Mouse (Mus musculus): ENCODE measurements around the gene Taf1b. TPM values are rescaled to one million over a fixed set of nuclear protein-coding genes. Genes with fewer than 3 reads are reported as not detected.
A peak's percentile ranks its signal among the peaks of the same experiment; 100 is the strongest.

Gene Taf1b
- total RNA-seq (2012; rRNA removed): 28.0 and 28.1 TPM in 2 replicates
- 10 to 100 TPM in 1 of 2 experiments, not detected in 1; 26.4 TPM for polyA plus RNA-seq (2012; ENCODE audit: insufficient read depth in 1 of 2, insufficient read length in 2 of 2, low read depth in 1 of 2, low replicate concordance in 2 of 2, missing spikeins in 1 of 2)

GRCm38 (mm10) chr12:24498150-24498840 is at the start of gene Taf1b:
TSS of gene Taf1b (plus strand) at chr12:24498359.
- Histone ChIP-seq H3K36me3 (ENCODE audit: control insufficient read depth in 1 of 2, insufficient read depth in 2 of 2, low read length in 2 of 2) (peaks cover 0 to 2% of the 10 kb centered on the region in 2 experiments; a peak in 2 of 4 replicates), H3K9me3 (replicated peaks; ENCODE audit: insufficient read depth, low read length) (no peaks in the 10 kb centered on the region), H3K79me2 (ENCODE audit: control insufficient read depth, insufficient read depth, low read length, poor library complexity) (no peaks in the 10 kb centered on the region), H3K27ac (ENCODE audit: control insufficient read depth, low read depth, low read length) (peak within 1 kb of the TSS; percentile 54), H3K4me3 (ENCODE audit: control insufficient read depth in 1 of 2, insufficient read depth in 1 of 2, low read depth in 2 of 2, low read length in 2 of 2) (peak within 1 kb of the TSS; percentile 19 to 52), H3K9ac (ENCODE audit: control insufficient read depth, low read depth, low read length, poor library complexity, severe bottlenecking) (peak within 1 kb of the TSS; percentile 61), H3K27me3 (ENCODE audit: control insufficient read depth in 1 of 2, insufficient read depth in 2 of 2, low read length in 2 of 2) (no peaks in the 10 kb centered on the region), H3K4me1 (ENCODE audit: control insufficient read depth in 1 of 2, insufficient read depth in 2 of 2, low read length in 2 of 2) (peaks cover 0 to 2% of the 10 kb centered on the region in 2 experiments; a peak in 1 of 4 replicates)
- DNase-seq (ENCODE audit: low read depth, low spot score): peak; percentile 96
- TF ChIP-seq SMC3 (IDR thresholded peaks at IDR 0.05; ENCODE audit: low read depth, low read length) (no peak), POLR2AphosphoS2 (IDR thresholded peaks at IDR 0.05; ENCODE audit: low read length) (no peak), SIN3A (IDR thresholded peaks at IDR 0.05; ENCODE audit: low read length) (no peak), RCOR1 (IDR thresholded peaks at IDR 0.05; ENCODE audit: low read depth, low read length) (no peak), JUND (IDR thresholded peaks at IDR 0.05; ENCODE audit: low read depth, low read length) (0 out of 2 replicates have a peak, but pooled peaks have one; percentile 16), GATA1 (IDR thresholded peaks at IDR 0.05; ENCODE audit: low read depth, low read length) (no peak), KAT2A (conservative IDR thresholded peaks at IDR 0.05; ENCODE audit: low read depth, low read length) (no peak; the same call in 1 of the 2 replicates), USF2 (IDR thresholded peaks at IDR 0.05; ENCODE audit: borderline replicate concordance in 1 of 2, insufficient read depth in 1 of 2, low read depth in 1 of 2, low read length in 2 of 2) (no peak), CTCF (IDR thresholded peaks at IDR 0.05 in 2 of 3, conservative IDR thresholded peaks at IDR 0.05 in 1 of 3; ENCODE audit: control insufficient read depth in 1 of 3, insufficient read depth in 1 of 3, low read depth in 2 of 3, low read length in 3 of 3, poor library complexity in 1 of 3, severe bottlenecking in 1 of 3) (no peak), HCFC1 (IDR thresholded peaks at IDR 0.05; ENCODE audit: low read depth, low read length) (peak; percentile 80), MEF2A (IDR thresholded peaks at IDR 0.05; ENCODE audit: extremely low read depth, insufficient replicate concordance, low read depth, low read length, poor library complexity, severe bottlenecking) (no peak), ZKSCAN1 (IDR thresholded peaks at IDR 0.05; ENCODE audit: low read depth, low read length) (no peak), NRF1 (IDR thresholded peaks at IDR 0.05; ENCODE audit: insufficient read depth, low read depth, low read length, poor library complexity, severe bottlenecking) (no peak), MYB (IDR thresholded peaks at IDR 0.05; ENCODE audit: low read depth, low read length) (no peak), ZNF384 (IDR thresholded peaks at IDR 0.05; ENCODE audit: low read depth, low read length) (no peak), NELFE (IDR thresholded peaks at IDR 0.05; ENCODE audit: low read depth, low read length) (0 out of 2 replicates have a peak, but pooled peaks have one; percentile 32), TAL1 (IDR thresholded peaks at IDR 0.05; ENCODE audit: low read length) (no peak), ZMIZ1 (IDR thresholded peaks at IDR 0.05; ENCODE audit: low read depth, low read length) (no peak), TBP (IDR thresholded peaks at IDR 0.05; ENCODE audit: low read depth, low read length) (0 out of 2 replicates have a peak, but pooled peaks have one; percentile 30), POLR2A (IDR thresholded peaks at IDR 0.05; ENCODE audit: control insufficient read depth in 1 of 2, insufficient read depth in 1 of 2, low read depth in 1 of 2, low read length in 2 of 2, poor library complexity in 1 of 2) (peak in 1 of 2 experiments; percentile 42; a peak in 1 of 4 replicates), GABPA (IDR thresholded peaks at IDR 0.05; ENCODE audit: low read depth, low read length) (no peak), MAX (IDR thresholded peaks at IDR 0.05; ENCODE audit: low read length) (peak; percentile 33; the same call in 1 of the 2 replicates), UBTF (IDR thresholded peaks at IDR 0.05; ENCODE audit: borderline replicate concordance, insufficient read depth, low read depth, low read length) (no peak), CHD2 (IDR thresholded peaks at IDR 0.05; ENCODE audit: low read length) (no peak), MAFK (IDR thresholded peaks at IDR 0.05; ENCODE audit: borderline replicate concordance, low read depth, low read length) (no peak), EP300 (IDR thresholded peaks at IDR 0.05; ENCODE audit: low read depth in 1 of 2, low read length in 2 of 2) (no peak), ETS1 (IDR thresholded peaks at IDR 0.05; ENCODE audit: low read depth, low read length) (no peak), RAD21 (IDR thresholded peaks at IDR 0.05; ENCODE audit: low read depth, low read length) (no peak), POLR2AphosphoS5 (IDR thresholded peaks at IDR 0.05; ENCODE audit: borderline replicate concordance, low read depth, low read length) (no peak), MYC (IDR thresholded peaks at IDR 0.05; ENCODE audit: low read depth, low read length) (0 out of 2 replicates have a peak, but pooled peaks have one; percentile 44), ELF1 (IDR thresholded peaks at IDR 0.05; ENCODE audit: low read depth, low read length) (peak; percentile 75), TCF12 (IDR thresholded peaks at IDR 0.05; ENCODE audit: low read depth, low read length) (0 out of 2 replicates have a peak, but pooled peaks have one; percentile 38), ZC3H11A (IDR thresholded peaks at IDR 0.05; ENCODE audit: low read depth, low read length) (no peak), CHD1 (IDR thresholded peaks at IDR 0.05; ENCODE audit: low read depth, low read length) (no peak), MXI1 (IDR thresholded peaks at IDR 0.05; ENCODE audit: low read depth, low read length) (no peak)
